Mouse (Mus musculus): ENCODE results near the gene Cuta. TPM values are rescaled to one million over a fixed set of nuclear protein-coding genes. Genes with fewer than 3 reads are reported as not detected.
"Not testable (repeated sequence)": the region's sequence is repeated elsewhere in the genome, so short reads cannot be mapped to it uniquely, and the experiment has no call there.

Gene Cuta
- polyA plus RNA-seq, 1 experiment = 251 TPM

DNA sequence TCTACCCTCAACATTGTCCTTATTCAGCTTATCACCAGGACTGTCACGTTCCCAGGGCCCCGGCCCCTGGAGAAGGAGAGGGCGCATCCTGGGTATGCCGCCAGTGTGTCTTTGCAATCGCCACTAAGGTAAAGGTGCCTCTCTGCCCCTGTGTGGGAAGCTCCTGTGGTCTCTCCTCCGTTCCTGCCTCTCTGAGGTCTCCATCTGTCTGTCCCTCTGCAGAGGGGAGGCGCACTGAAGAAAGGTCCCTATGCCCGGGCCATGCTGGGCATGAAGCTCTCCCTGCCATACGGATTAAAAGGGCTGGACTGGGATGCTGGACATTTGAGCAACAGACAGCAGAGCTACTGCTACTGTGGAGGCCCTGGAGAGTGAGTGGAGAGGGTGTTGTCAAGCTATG, 4.3 kb downstream of the Cuta start:
- Histone ChIP-seq H3K27me3 (ENCODE audit: control insufficient read depth, insufficient read depth, low read length) (no peaks in the 10 kb centered on the region), H3K4me3 (ENCODE audit: control insufficient read depth, insufficient read depth, low read length) (no peak overlapping the region), H3K27ac (ENCODE audit: control insufficient read depth, insufficient read depth, low read length) (no peak overlapping the region), H3K4me1 (replicated peaks; ENCODE audit: control insufficient read depth, insufficient read depth, low read length) (peaks cover 33% of the 10 kb centered on the region), H3K36me3 (ENCODE audit: control insufficient read depth, insufficient read depth, low read length) (no peaks in the 10 kb centered on the region; the same call in 1 of the 2 replicates)
- WGBS = 97% methylated on average over 9 of the region's 9 CpGs
- no peak for DNase-seq
- TF ChIP-seq CTCF (IDR thresholded peaks at IDR 0.05; ENCODE audit: borderline replicate concordance, control insufficient read depth, extremely low read depth, insufficient read depth, low read length, poor library complexity) (no peak), POLR2A (IDR thresholded peaks at IDR 0.05; ENCODE audit: control insufficient read depth, extremely low read depth, insufficient read depth, low read length, poor library complexity) (no peak)

DNA sequence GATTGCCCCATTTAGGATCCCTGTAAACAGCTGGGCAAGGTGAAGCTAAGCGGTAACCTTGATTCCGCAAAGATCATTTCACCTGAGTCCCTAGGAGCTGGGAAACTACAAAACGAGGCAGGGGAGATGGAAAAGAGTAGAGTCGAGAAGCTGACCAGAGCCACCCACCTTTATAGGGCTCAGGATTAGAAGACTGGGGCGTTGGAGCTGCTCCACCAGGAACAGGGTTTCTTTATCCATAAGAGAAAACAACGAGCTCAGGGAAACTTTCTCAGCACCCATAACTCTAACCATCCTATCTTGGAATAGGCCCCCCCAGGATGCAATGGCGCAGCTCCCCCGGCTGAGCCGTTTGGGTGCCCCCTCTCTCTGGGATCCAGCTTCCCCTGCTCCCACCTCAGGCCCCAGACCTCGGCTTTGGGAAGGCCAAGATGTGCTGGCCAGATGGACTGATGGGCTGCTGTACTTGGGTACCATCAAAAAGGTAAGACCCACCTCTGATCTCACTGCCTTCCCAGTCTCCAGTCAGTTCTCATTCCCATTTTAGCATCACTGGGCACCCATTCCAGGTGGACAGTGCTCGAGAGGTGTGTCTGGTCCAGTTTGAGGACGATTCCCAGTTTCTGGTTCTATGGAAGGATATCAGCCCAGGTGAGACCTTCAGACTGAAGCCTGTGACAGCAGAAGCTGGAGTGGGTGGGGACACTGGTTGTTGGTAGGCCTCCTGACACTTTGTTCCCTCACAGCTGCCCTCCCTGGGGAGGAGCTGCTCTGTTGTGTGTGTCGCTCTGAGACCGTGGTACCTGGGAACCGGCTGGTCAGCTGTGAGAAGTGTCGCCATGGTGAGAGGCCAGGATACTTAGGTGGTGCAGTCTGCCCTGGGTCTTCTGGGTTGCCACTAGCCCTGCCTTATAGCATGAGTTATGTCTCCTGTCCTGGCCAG, 5.2 kb downstream of the Cuta start:
- DNase-seq = no peak
- Histone ChIP-seq H3K36me3 (ENCODE audit: control insufficient read depth, insufficient read depth, low read length) (no peaks in the 10 kb centered on the region; the same call in 1 of the 2 replicates), H3K27ac (ENCODE audit: control insufficient read depth, insufficient read depth, low read length) (no peak overlapping the region), H3K4me3 (ENCODE audit: control insufficient read depth, insufficient read depth, low read length) (peak overlapping the region; percentile 75; the same call in 1 of the 2 replicates), H3K27me3 (ENCODE audit: control insufficient read depth, insufficient read depth, low read length) (no peaks in the 10 kb centered on the region), H3K4me1 (replicated peaks; ENCODE audit: control insufficient read depth, insufficient read depth, low read length) (peaks cover 31% of the 10 kb centered on the region)
- no peak for TF ChIP-seq CTCF (IDR thresholded peaks at IDR 0.05; ENCODE audit: borderline replicate concordance, control insufficient read depth, extremely low read depth, insufficient read depth, low read length, poor library complexity)
- no peak for TF ChIP-seq POLR2A (IDR thresholded peaks at IDR 0.05; ENCODE audit: control insufficient read depth, extremely low read depth, insufficient read depth, low read length, poor library complexity)
- 90% methylated on average over 16 of the region's 16 CpGs for WGBS

DNA sequence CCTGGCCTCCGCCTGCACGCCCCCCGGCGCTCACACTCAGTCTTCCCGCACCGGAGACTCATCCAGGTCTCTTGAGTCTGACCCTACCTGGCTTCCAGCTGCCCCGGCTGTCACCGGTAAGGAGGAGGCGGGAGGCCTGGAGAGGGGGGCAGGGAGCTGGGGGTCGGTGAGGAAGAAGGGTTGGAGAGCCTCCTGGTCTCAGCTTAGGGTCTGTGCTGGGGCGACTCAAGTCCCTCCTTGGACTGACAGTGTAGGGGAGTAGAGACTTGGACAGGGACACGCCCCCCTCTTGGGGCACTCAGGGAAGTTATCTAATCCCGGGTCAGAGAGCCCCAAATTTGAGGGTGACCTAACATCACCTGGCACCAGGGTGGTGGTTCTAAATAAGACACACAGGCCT, 6.0 kb downstream of the Cuta start:
- H3K4me1 ChIP-seq (replicated peaks; ENCODE audit: control insufficient read depth, insufficient read depth, low read length) = peaks cover 28% of the 10 kb centered on the region
- H3K27ac ChIP-seq (ENCODE audit: control insufficient read depth, insufficient read depth, low read length) = no peak overlapping the region
- DNase-seq = no peak

DNA sequence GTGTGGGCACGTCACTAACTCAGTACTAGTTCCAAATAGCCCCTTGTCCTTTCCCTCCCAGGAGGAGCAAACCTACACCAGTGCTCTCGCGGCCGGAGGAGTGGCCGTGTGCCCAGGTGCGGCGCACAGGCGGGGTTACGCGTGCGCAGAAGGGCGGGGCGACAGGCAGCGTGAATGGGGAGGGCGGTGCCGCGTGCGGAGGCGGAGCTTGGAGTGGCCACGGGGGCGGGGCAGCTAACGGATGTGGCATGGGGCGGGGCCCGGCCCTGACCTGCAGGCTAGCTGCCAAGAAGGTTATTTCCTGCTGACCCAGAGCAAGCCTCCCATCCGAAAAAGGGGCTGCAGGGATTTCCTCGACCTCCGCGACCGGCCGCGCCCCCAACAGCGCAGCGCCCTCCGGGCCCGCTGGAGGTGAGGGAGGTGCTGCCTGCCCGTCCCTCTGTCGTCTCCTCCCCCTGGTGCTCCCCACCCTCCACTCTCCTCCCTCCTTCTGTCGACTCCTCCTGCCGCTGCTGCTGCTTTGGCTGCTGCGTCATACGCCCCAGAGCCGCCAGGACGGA, 6.5 kb downstream of the Cuta start, which contains the start of gene Phf1:
Phf1 (plus strand) TSS at position 214 of the 560 bp plus-strand sequence.
- DNase-seq = peak; percentile 99

More for the DNA sequence above, 6.0 kb downstream of the Cuta start:
- H3K27me3 ChIP-seq (ENCODE audit: control insufficient read depth, insufficient read depth, low read length) = no peaks in the 10 kb centered on the region
- H3K4me3 ChIP-seq (ENCODE audit: control insufficient read depth, insufficient read depth, low read length) = peak overlapping the region; percentile 75
- 5% methylated on average over 13 of the region's 13 CpGs for WGBS
- no peaks in the 10 kb centered on the region; the same call in 1 of the 2 replicates for H3K36me3 ChIP-seq (ENCODE audit: control insufficient read depth, insufficient read depth, low read length)
- no peak for TF ChIP-seq CTCF (IDR thresholded peaks at IDR 0.05; ENCODE audit: borderline replicate concordance, control insufficient read depth, extremely low read depth, insufficient read depth, low read length, poor library complexity)
- peak; percentile 8; the same call in 1 of the 2 replicates for TF ChIP-seq POLR2A (IDR thresholded peaks at IDR 0.05; ENCODE audit: control insufficient read depth, extremely low read depth, insufficient read depth, low read length, poor library complexity)

DNA sequence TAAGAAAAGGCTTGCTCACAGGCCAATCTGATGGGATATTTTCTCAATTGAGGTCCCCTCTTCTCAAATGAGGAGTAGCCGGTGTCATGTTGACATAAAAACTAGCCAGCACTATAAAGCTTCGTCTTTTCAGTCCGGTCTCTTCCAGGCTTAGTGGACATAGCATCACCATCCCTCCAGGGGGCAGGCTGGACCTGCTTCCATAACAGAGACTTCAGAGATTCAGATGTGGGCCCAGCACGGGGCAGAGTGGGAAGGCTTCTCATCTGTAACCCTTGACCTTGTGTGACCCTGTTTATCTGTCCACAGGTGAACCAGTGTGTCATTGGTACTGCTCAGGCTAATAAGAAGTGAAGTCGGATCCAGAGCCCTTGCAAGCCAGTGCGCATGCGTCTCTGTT, 7.6 kb downstream of the Cuta start:
- not testable (repeated sequence) for H3K4me3 ChIP-seq (ENCODE audit: control insufficient read depth, insufficient read depth, low read length); H3K27ac ChIP-seq (ENCODE audit: control insufficient read depth, insufficient read depth, low read length); H3K27me3 ChIP-seq (ENCODE audit: control insufficient read depth, insufficient read depth, low read length); H3K36me3 ChIP-seq (ENCODE audit: control insufficient read depth, insufficient read depth, low read length); DNase-seq
- 83% methylated on average over 7 of the region's 7 CpGs for WGBS
- H3K4me1 ChIP-seq (replicated peaks; ENCODE audit: control insufficient read depth, insufficient read depth, low read length) = peaks cover 18% of the 10 kb centered on the region

More for the DNA sequence above, 6.5 kb downstream of the Cuta start, which contains the start of gene Phf1:
- peak within 1 kb of the TSS; percentile 19; the same call in 1 of the 2 replicates for H3K27ac ChIP-seq (ENCODE audit: control insufficient read depth, insufficient read depth, low read length)
- WGBS = 2% methylated on average over 43 of the region's 43 CpGs
- peak within 1 kb of the TSS; percentile 75 for H3K4me3 ChIP-seq (ENCODE audit: control insufficient read depth, insufficient read depth, low read length)
- no peaks in the 10 kb centered on the region for H3K27me3 ChIP-seq (ENCODE audit: control insufficient read depth, insufficient read depth, low read length)
- no peaks in the 10 kb centered on the region; the same call in 1 of the 2 replicates for H3K36me3 ChIP-seq (ENCODE audit: control insufficient read depth, insufficient read depth, low read length)
- peaks cover 23% of the 10 kb centered on the region for H3K4me1 ChIP-seq (replicated peaks; ENCODE audit: control insufficient read depth, insufficient read depth, low read length)
- TF ChIP-seq CTCF (IDR thresholded peaks at IDR 0.05; ENCODE audit: borderline replicate concordance, control insufficient read depth, extremely low read depth, insufficient read depth, low read length, poor library complexity) (no peak; the same call in 1 of the 2 replicates), POLR2A (IDR thresholded peaks at IDR 0.05; ENCODE audit: control insufficient read depth, extremely low read depth, insufficient read depth, low read length, poor library complexity) (peak; percentile 34; the same call in 1 of the 2 replicates)

DNA sequence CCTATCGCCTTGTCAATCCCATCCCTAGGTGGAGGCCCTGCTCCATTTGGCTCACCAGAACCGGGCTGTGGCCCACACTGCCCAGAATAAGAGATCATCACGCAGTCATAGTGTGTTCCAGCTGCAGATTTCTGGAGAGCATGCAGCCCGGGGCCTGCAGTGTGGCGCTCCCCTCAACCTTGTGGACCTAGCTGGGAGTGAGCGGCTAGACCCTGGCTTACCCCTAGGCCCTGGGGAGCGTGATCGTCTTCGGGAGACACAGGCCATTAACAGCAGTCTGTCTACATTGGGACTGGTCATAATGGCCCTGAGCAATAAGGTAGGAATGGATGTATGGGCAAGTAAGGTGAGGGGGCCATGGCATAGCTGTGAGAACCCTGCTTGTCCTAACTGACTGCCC, 14.0 kb downstream of the Cuta start:
- H3K36me3 ChIP-seq (ENCODE audit: control insufficient read depth, insufficient read depth, low read length) = not testable (repeated sequence)

DNA sequence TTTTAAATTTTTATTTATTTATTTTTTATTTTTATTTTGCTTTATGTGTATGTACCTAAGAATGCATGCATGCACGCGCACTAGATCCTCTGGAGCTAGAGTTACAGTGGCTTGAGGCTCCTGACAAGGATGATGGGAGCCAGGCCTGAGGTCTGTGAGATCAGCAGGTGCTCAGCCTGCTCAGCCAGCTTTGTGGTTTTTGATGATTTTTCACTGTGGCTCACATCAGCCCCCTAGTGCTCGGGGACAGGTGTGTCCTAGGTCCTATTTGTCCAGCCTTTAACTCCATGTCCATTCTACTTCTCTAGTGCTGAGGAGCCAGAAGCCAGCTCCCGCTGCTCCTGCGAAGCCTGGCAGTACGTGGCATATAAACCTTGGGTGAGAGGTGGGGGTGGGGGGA, 17.0 kb downstream of the Cuta start:
- not testable (repeated sequence) for H3K4me1 ChIP-seq (replicated peaks; ENCODE audit: control insufficient read depth, insufficient read depth, low read length); H3K27ac ChIP-seq (ENCODE audit: control insufficient read depth, insufficient read depth, low read length); H3K27me3 ChIP-seq (ENCODE audit: control insufficient read depth, insufficient read depth, low read length); DNase-seq; H3K36me3 ChIP-seq (ENCODE audit: control insufficient read depth, insufficient read depth, low read length); H3K4me3 ChIP-seq (ENCODE audit: control insufficient read depth, insufficient read depth, low read length)
- 60% methylated on average over 6 of the region's 6 CpGs for WGBS

More for the DNA sequence above, 14.0 kb downstream of the Cuta start:
- H3K4me1 ChIP-seq (replicated peaks; ENCODE audit: control insufficient read depth, insufficient read depth, low read length); DNase-seq; H3K27me3 ChIP-seq (ENCODE audit: control insufficient read depth, insufficient read depth, low read length); H3K4me3 ChIP-seq (ENCODE audit: control insufficient read depth, insufficient read depth, low read length); H3K27ac ChIP-seq (ENCODE audit: control insufficient read depth, insufficient read depth, low read length): not testable (repeated sequence)
- WGBS = 97% methylated on average over 9 of the region's 9 CpGs

DNA sequence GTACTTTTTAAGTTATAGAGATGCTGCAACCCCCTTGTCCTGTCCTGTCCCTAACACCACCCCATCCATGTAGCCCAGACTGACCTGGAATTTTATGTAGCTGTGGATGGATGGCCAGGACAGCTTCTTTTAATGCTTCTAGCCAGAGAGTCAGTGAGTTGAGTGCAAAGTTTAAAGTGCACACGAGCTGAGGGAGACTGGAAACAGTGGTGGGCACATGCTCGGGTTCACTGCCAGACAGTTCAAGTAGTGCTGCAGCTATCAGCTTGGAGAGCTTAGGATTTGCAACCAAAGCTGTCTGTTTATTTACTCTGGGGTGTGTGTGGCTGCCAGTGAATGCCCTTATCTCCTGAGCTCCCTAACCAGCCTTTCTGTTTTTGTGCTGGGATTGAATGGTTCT, 19.9 kb downstream of the Cuta start:
- WGBS = 81% methylated on average over 2 of the region's 2 CpGs
- not testable (repeated sequence) for H3K36me3 ChIP-seq (ENCODE audit: control insufficient read depth, insufficient read depth, low read length); H3K4me1 ChIP-seq (replicated peaks; ENCODE audit: control insufficient read depth, insufficient read depth, low read length); DNase-seq; H3K4me3 ChIP-seq (ENCODE audit: control insufficient read depth, insufficient read depth, low read length); H3K27ac ChIP-seq (ENCODE audit: control insufficient read depth, insufficient read depth, low read length); H3K27me3 ChIP-seq (ENCODE audit: control insufficient read depth, insufficient read depth, low read length)

Measured in thymus, adult 2 months (tissue).